Mouse (Mus musculus) lung, embryonic 16.5 days (tissue): ENCODE data around the gene Cd6. TPM values are rescaled to one million over a fixed set of nuclear protein-coding genes. Genes with fewer than 3 reads are reported as not detected.
A peak's percentile ranks its signal among the peaks of the same experiment; 100 is the strongest.

Experiments
- ATAC-seq: fragments of 200-750 bp; cut with Nextera tagmentation; 2 replicates; pipeline ENCODE4 v1.8.0; 2017; ENCODE audit warnings: low read depth, mild to moderate bottlenecking, moderate library complexity
- H3K27ac ChIP-seq: fragments of 300-500 bp; sonication (generic); 2 replicates; pipeline ENCODE4 v1.5.1; 2014; ENCODE audit warnings: mild to moderate bottlenecking, control low read depth, low read length
- H3K27me3 ChIP-seq: fragments of 300-500 bp; sonication (generic); 2 replicates; pipeline ENCODE4 v1.6.1; 2014; ENCODE audit warnings: low read depth, low read length, mixed read lengths; ENCODE audit not compliant: control insufficient read depth, insufficient read depth
- H3K36me3 ChIP-seq: fragments of 300-500 bp; sonication (generic); 2 replicates; pipeline ENCODE4 v1.6.1; 2014; ENCODE audit warnings: low read length; ENCODE audit not compliant: control insufficient read depth, insufficient read depth
- H3K4me1 ChIP-seq: fragments of 300-500 bp; sonication (generic); replicated peaks from 2 replicates; pipeline ENCODE4 v1.6.1; 2014; ENCODE audit warnings: low read length, mixed read lengths; ENCODE audit not compliant: control insufficient read depth, insufficient read depth
- H3K4me2 ChIP-seq: fragments of 300-500 bp; sonication (generic); 2 replicates; pipeline ENCODE4 v1.6.1; 2014; ENCODE audit warnings: low read depth, low read length, control low read depth
- H3K4me3 ChIP-seq: fragments of 300-500 bp; sonication (generic); 2 replicates; pipeline ENCODE4 v1.5.1; 2014; ENCODE audit warnings: mild to moderate bottlenecking, low read length, control low read depth
- H3K9ac ChIP-seq: fragments of 300-500 bp; sonication (generic); 2 replicates; pipeline ENCODE4 v1.6.1; 2014; ENCODE audit warnings: low read length, control low read depth
- H3K9me3 ChIP-seq: fragments of 300-500 bp; sonication (generic); 2 replicates; pipeline ENCODE4 v1.6.1; 2016; ENCODE audit warnings: low read length; ENCODE audit not compliant: control insufficient read depth
- WGBS: fragments of 180-500 bp; shearing (Covaris S2); extraction: QIAGEN DNeasy Blood & Tissue Kit; methylation state at CpG from one replicate; pipeline ENCODE4 v1.1.7; 2014; 5-methylcytosine and 5-hydroxymethylcytosine counted together
- polyA plus RNA-seq: library from polyadenylated mRNA; unstranded; fragments of >200 nt; fragmentation: Nextera tagmentation; extraction: Ambion mirVana; gene quantifications from 2 replicates; pipeline ENCODE4 v1.2.1, GENCODE M21; 2015

Cd6 gene
- polyA plus RNA-seq, 1 experiment from 2014 or later: 0.10 TPM

- H3K36me3 ChIP-seq: no peaks in the 10 kb centered on the region
- no peak overlapping the region for H3K4me3 ChIP-seq
- H3K4me1 ChIP-seq: no peaks in the 10 kb centered on the region
- no peak overlapping the region for H3K9ac ChIP-seq
- no peaks in the 10 kb centered on the region for H3K9me3 ChIP-seq
- ATAC-seq: no peak
- no peak overlapping the region for H3K4me2 ChIP-seq
- WGBS: 87% methylated on average over 1 of the region's 1 CpGs
- no peaks in the 10 kb centered on the region for H3K27me3 ChIP-seq
- H3K27ac ChIP-seq: no peak overlapping the region
These were observed 78.3 kb downstream of the Cd6 start for GRCm38 (mm10) chr19:10751607-10752006.

- no peak overlapping the region for H3K4me3 ChIP-seq
- no peaks in the 10 kb centered on the region for H3K4me1 ChIP-seq
- 75% methylated on average over 6 of the region's 6 CpGs for WGBS
- no peak overlapping the region for H3K9ac ChIP-seq
- no peak for ATAC-seq
- H3K27me3 ChIP-seq: no peaks in the 10 kb centered on the region
- no peak overlapping the region for H3K27ac ChIP-seq
- H3K4me2 ChIP-seq: no peak overlapping the region
- no peaks in the 10 kb centered on the region for H3K36me3 ChIP-seq
- no peaks in the 10 kb centered on the region for H3K9me3 ChIP-seq
These were observed 79.7 kb downstream of the Cd6 start for GRCm38 (mm10) chr19:10750161-10750560.

- H3K36me3 ChIP-seq: no peaks in the 10 kb centered on the region
- H3K4me1 ChIP-seq: no peaks in the 10 kb centered on the region
These were observed 80.6 kb downstream of the Cd6 start for GRCm38 (mm10) chr19:10749295-10749694.

GRCm38 (mm10) chr19:10748401-10749102 is 81.3 kb downstream of the Cd6 start:
- Histone ChIP-seq H3K36me3 (no peaks in the 10 kb centered on the region), H3K27ac (no peak overlapping the region), H3K4me1 (no peaks in the 10 kb centered on the region), H3K27me3 (no peaks in the 10 kb centered on the region), H3K9me3 (no peaks in the 10 kb centered on the region), H3K4me3 (no peak overlapping the region), H3K9ac (no peak overlapping the region), H3K4me2 (no peak overlapping the region)
- ATAC-seq: no peak
- WGBS: 64% methylated on average over 11 of the region's 11 CpGs

More at GRCm38 (mm10) chr19:10749295-10749694, 80.6 kb downstream of the Cd6 start:
- Histone ChIP-seq H3K9me3 (no peaks in the 10 kb centered on the region), H3K27me3 (no peaks in the 10 kb centered on the region), H3K9ac (no peak overlapping the region), H3K4me2 (no peak overlapping the region), H3K27ac (no peak overlapping the region), H3K4me3 (no peak overlapping the region)
- no peak for ATAC-seq
- WGBS: 86% methylated on average over 6 of the region's 6 CpGs

GRCm38 (mm10) chr19:10747718-10748117 is 82.1 kb downstream of the Cd6 start:
- H3K36me3 ChIP-seq: no peaks in the 10 kb centered on the region
- no peaks in the 10 kb centered on the region for H3K27me3 ChIP-seq
- WGBS: 69% methylated on average over 6 of the region's 6 CpGs
- no peaks in the 10 kb centered on the region for H3K4me1 ChIP-seq
- H3K4me2 ChIP-seq: no peak overlapping the region
- H3K4me3 ChIP-seq: no peak overlapping the region
- no peak overlapping the region for H3K27ac ChIP-seq
- no peak overlapping the region for H3K9ac ChIP-seq
- H3K9me3 ChIP-seq: no peaks in the 10 kb centered on the region
- no peak for ATAC-seq

- H3K4me3 ChIP-seq: no peak overlapping the region
- no peak overlapping the region for H3K9ac ChIP-seq
- H3K27me3 ChIP-seq: no peaks in the 10 kb centered on the region
- no peak overlapping the region for H3K27ac ChIP-seq
- H3K4me2 ChIP-seq: no peak overlapping the region
- no peaks in the 10 kb centered on the region for H3K9me3 ChIP-seq
- no peaks in the 10 kb centered on the region for H3K36me3 ChIP-seq
- no peaks in the 10 kb centered on the region for H3K4me1 ChIP-seq
- WGBS: 66% methylated on average over 7 of the region's 7 CpGs
- no peak for ATAC-seq
These were observed 82.7 kb downstream of the Cd6 start for GRCm38 (mm10) chr19:10747182-10747581.

- Histone ChIP-seq H3K27ac (no peak overlapping the region), H3K9ac (no peak overlapping the region), H3K27me3 (no peaks in the 10 kb centered on the region), H3K9me3 (no peaks in the 10 kb centered on the region), H3K36me3 (no peaks in the 10 kb centered on the region), H3K4me1 (peaks cover 6% of the 10 kb centered on the region), H3K4me3 (no peak overlapping the region), H3K4me2 (no peak overlapping the region)
- ATAC-seq: no peak
- 66% methylated on average over 3 of the region's 3 CpGs for WGBS
These were observed 87.3 kb downstream of the Cd6 start for GRCm38 (mm10) chr19:10742565-10742964.

GRCm38 (mm10) chr19:10742145-10742544 is 87.7 kb downstream of the Cd6 start:
- no peak overlapping the region for H3K9ac ChIP-seq
- no peak overlapping the region for H3K4me3 ChIP-seq
- H3K36me3 ChIP-seq: no peaks in the 10 kb centered on the region
- no peaks in the 10 kb centered on the region for H3K27me3 ChIP-seq
- peaks cover 6% of the 10 kb centered on the region for H3K4me1 ChIP-seq
- no peaks in the 10 kb centered on the region for H3K9me3 ChIP-seq
- no peak overlapping the region for H3K4me2 ChIP-seq
- ATAC-seq: no peak
- 69% methylated on average over 6 of the region's 6 CpGs for WGBS
- H3K27ac ChIP-seq: no peak overlapping the region

- WGBS: 27% methylated on average over 11 of the region's 11 CpGs
- ATAC-seq: peak; percentile 77
These were observed 89.0 kb downstream of the Cd6 start for GRCm38 (mm10) chr19:10740641-10741440.

More at GRCm38 (mm10) chr19:10740641-10741440, 89.0 kb downstream of the Cd6 start:
- Histone ChIP-seq H3K27me3 (no peaks in the 10 kb centered on the region), H3K4me2 (0 out of 2 replicates have a peak overlapping the region, but pooled peaks have one; percentile 9), H3K9ac (no peak overlapping the region), H3K4me3 (no peak overlapping the region), H3K9me3 (no peaks in the 10 kb centered on the region), H3K36me3 (no peaks in the 10 kb centered on the region), H3K27ac (no peak overlapping the region), H3K4me1 (peaks cover 6% of the 10 kb centered on the region)
